In genomic region chr7:6172006-6172649, GRCm38 (mm10) we compare ENCODE assay signal across 8 mouse cellular contexts. TPM values are rescaled to one million over a fixed set of nuclear protein-coding genes. Genes with fewer than 3 reads are reported as not detected.
DNase-seq lines count a peak whose midpoint lies in the region; ATAC-seq and TF ChIP-seq lines count a peak whose summit lies in the region.

Gene Zfp444 (plus strand): TSS chr7:6172226.

- H3K9me3 ChIP-seq in CH12.LX (replicated peaks; ENCODE audit: low read length): no peaks in the 10 kb centered on the region
- H3K9me3 ChIP-seq in forebrain, embryonic 11.5 days (ENCODE audit: control insufficient read depth, low read length): no peaks in the 10 kb centered on the region
- no peaks in the 10 kb centered on the region for H3K9me3 ChIP-seq in heart, embryonic 16.5 days (replicated peaks; ENCODE audit: control insufficient read depth, low read length)
- no peaks in the 10 kb centered on the region for H3K9me3 ChIP-seq in liver, embryonic 15.5 days (replicated peaks)
- H3K9me3 ChIP-seq in neural tube, embryonic 12.5 days: no peaks in the 10 kb centered on the region

- TF ChIP-seq POLR2A in CH12.LX (IDR thresholded peaks at IDR 0.05; ENCODE audit: low read depth, low read length): peak; percentile 74

- no peaks in the 10 kb centered on the region for H3K27me3 ChIP-seq in CH12.LX (replicated peaks)
- no peaks in the 10 kb centered on the region for H3K27me3 ChIP-seq in forebrain, embryonic 11.5 days (ENCODE audit: control insufficient read depth, insufficient read depth, low read length)
- no peaks in the 10 kb centered on the region for H3K27me3 ChIP-seq in heart, embryonic 16.5 days (ENCODE audit: control insufficient read depth, insufficient read depth, low read length)
- no peaks in the 10 kb centered on the region for H3K27me3 ChIP-seq in liver, embryonic 15.5 days
- no peaks in the 10 kb centered on the region for H3K27me3 ChIP-seq in neural tube, embryonic 12.5 days (replicated peaks)

- peaks cover 4 to 16% of the 10 kb centered on the region in 2 experiments for H3K4me1 ChIP-seq in CH12.LX (ENCODE audit: control insufficient read depth in 1 of 2, insufficient read depth in 2 of 2)
- no peaks in the 10 kb centered on the region for H3K4me1 ChIP-seq in forebrain, embryonic 11.5 days (replicated peaks; ENCODE audit: control insufficient read depth, insufficient read depth, low read length)
- peaks cover 15% of the 10 kb centered on the region for H3K4me1 ChIP-seq in heart, embryonic 16.5 days (ENCODE audit: control insufficient read depth, insufficient read depth, low read length)
- peaks cover 48% of the 10 kb centered on the region for H3K4me1 ChIP-seq in liver, embryonic 15.5 days (replicated peaks)
- no peaks in the 10 kb centered on the region for H3K4me1 ChIP-seq in neural tube, embryonic 12.5 days

- no peak for TF ChIP-seq CTCF in CH12.LX (conservative IDR thresholded peaks at IDR 0.05 in 1 of 2, IDR thresholded peaks at IDR 0.05 in 1 of 2; ENCODE audit: low read depth in 2 of 2, low read length in 2 of 2)

- in situ Hi-C loops in CH12.LX (cut with MboI; ENCODE audit: low pct_ligation_motif_present, low pct_unique_long_range_greater_than_20kb, low sequenced_read_pairs): no loop called here

- peak within 1 kb of the TSS; percentile 58 to 74 (median 60) for H3K4me3 ChIP-seq in CH12.LX (replicated peaks in 1 of 3; ENCODE audit: low read depth in 2 of 3, low read length in 2 of 3, poor library complexity in 1 of 3)
- peak within 1 kb of the TSS; percentile 68 for H3K4me3 ChIP-seq in forebrain, embryonic 11.5 days (ENCODE audit: low read depth, low read length)
- H3K4me3 ChIP-seq in heart, embryonic 16.5 days (ENCODE audit: low read length): peak within 1 kb of the TSS; percentile 78
- H3K4me3 ChIP-seq in liver, embryonic 15.5 days (replicated peaks): peak within 1 kb of the TSS; percentile 71
- peak within 1 kb of the TSS; percentile 65 for H3K4me3 ChIP-seq in neural tube, embryonic 12.5 days

- dilution Hi-C loops in CH12.LX (cut with MboI; ENCODE audit: extremely low pct_ligation_motif_present, extremely low pct_unique_long_range_greater_than_20kb, low sequenced_read_pairs): no loop called here

- no peak for TF ChIP-seq RAD21 in CH12.LX (IDR thresholded peaks at IDR 0.05; ENCODE audit: low read depth, low read length)

- H3K79me2 ChIP-seq in CH12.LX (replicated peaks; ENCODE audit: control insufficient read depth, extremely low read depth, insufficient read depth, poor library complexity, severe bottlenecking): no peaks in the 10 kb centered on the region; the same call in 1 of the 2 replicates

- peak within 1 kb of the TSS; percentile 85 for H3K9ac ChIP-seq in CH12.LX (ENCODE audit: insufficient read depth, low read depth)
- peak within 1 kb of the TSS; percentile 73 for H3K9ac ChIP-seq in forebrain, embryonic 11.5 days (ENCODE audit: low read length)
- peak within 1 kb of the TSS; percentile 89 for H3K9ac ChIP-seq in heart, embryonic 16.5 days (ENCODE audit: low read length)
- H3K9ac ChIP-seq in liver, embryonic 15.5 days: peak within 1 kb of the TSS; percentile 72
- H3K9ac ChIP-seq in neural tube, embryonic 12.5 days: peak within 1 kb of the TSS; percentile 69

- H3K4me2 ChIP-seq in CH12.LX (ENCODE audit: insufficient read depth, low read depth, poor library complexity, severe bottlenecking): peak within 1 kb of the TSS; percentile 93
- H3K4me2 ChIP-seq in forebrain, embryonic 11.5 days (ENCODE audit: low read depth, low read length, severe bottlenecking): peak within 1 kb of the TSS; percentile 77
- peak within 1 kb of the TSS; percentile 99 for H3K4me2 ChIP-seq in heart, embryonic 16.5 days (ENCODE audit: low read depth, low read length)
- peak within 1 kb of the TSS; percentile 95 for H3K4me2 ChIP-seq in liver, embryonic 15.5 days
- peak within 1 kb of the TSS; percentile 74 for H3K4me2 ChIP-seq in neural tube, embryonic 12.5 days (replicated peaks)

- peaks cover 0 to 21% of the 10 kb centered on the region in 2 experiments for H3K36me3 ChIP-seq in CH12.LX (replicated peaks in 1 of 2; ENCODE audit: control insufficient read depth in 1 of 2, insufficient read depth in 1 of 2, low read length in 1 of 2)
- H3K36me3 ChIP-seq in forebrain, embryonic 11.5 days (ENCODE audit: control insufficient read depth, insufficient read depth, low read length): no peaks in the 10 kb centered on the region
- 0 out of 2 replicates have a peak, but pooled peaks cover 3% of the 10 kb centered on the region for H3K36me3 ChIP-seq in heart, embryonic 16.5 days (ENCODE audit: control insufficient read depth, insufficient read depth)
- H3K36me3 ChIP-seq in liver, embryonic 15.5 days (replicated peaks): no peaks in the 10 kb centered on the region
- peaks cover 7% of the 10 kb centered on the region for H3K36me3 ChIP-seq in neural tube, embryonic 12.5 days

- peak; percentile 96 for DNase-seq in CH12.LX (ENCODE audit: extremely low read depth)
- DNase-seq in c-Kit-positive CD71-positive TER-119-negative erythroid progenitor cells, embryonic 14.5 days (ENCODE audit: low read depth): peak; percentile 91
- peak; percentile 97 for DNase-seq in forebrain, embryonic 11.5 days (ENCODE audit: low spot score)
- DNase-seq in kidney, postnatal 36 days: peak; percentile 99
- DNase-seq in telencephalon, adult 2 months (ENCODE audit: low read depth, low spot score): peak; percentile 100

- WGBS in forebrain, embryonic 11.5 days: under 1% methylated on average over 37 of the region's 37 CpGs
- under 1% methylated on average over 37 of the region's 37 CpGs for WGBS in heart, embryonic 16.5 days
- WGBS in liver, embryonic 15.5 days (ENCODE audit: insufficient replicate concordance): under 1% methylated on average over 37 of the region's 37 CpGs
- under 1% methylated on average over 37 of the region's 37 CpGs for WGBS in neural tube, embryonic 12.5 days

- TF ChIP-seq EP300 in CH12.LX (IDR thresholded peaks at IDR 0.05; ENCODE audit: low read length): no peak

- peak within 1 kb of the TSS; percentile 24; the same call in 1 of the 2 replicates for H3K27ac ChIP-seq in CH12.LX (ENCODE audit: insufficient read depth, low read depth)
- H3K27ac ChIP-seq in forebrain, embryonic 11.5 days (ENCODE audit: low read depth, low read length): peak within 1 kb of the TSS; percentile 63
- H3K27ac ChIP-seq in heart, embryonic 16.5 days (ENCODE audit: low read length): peak within 1 kb of the TSS; percentile 85
- H3K27ac ChIP-seq in liver, embryonic 15.5 days (replicated peaks): peak within 1 kb of the TSS; percentile 81
- H3K27ac ChIP-seq in neural tube, embryonic 12.5 days: 0 out of 2 replicates have a peak within 1 kb of the TSS, but pooled peaks have one; percentile 38

- ATAC-seq in forebrain, embryonic 11.5 days (replicated peaks; ENCODE audit: low FRiP score): peak; percentile 95
- peak; percentile 98 for ATAC-seq in heart, embryonic 16.5 days (replicated peaks; ENCODE audit: extremely low read depth, insufficient read depth, low FRiP score)
- ATAC-seq in liver, embryonic 15.5 days (ENCODE audit: insufficient read depth): peak; percentile 81
- ATAC-seq in neural tube, embryonic 12.5 days (ENCODE audit: low FRiP score, low read depth): peak; percentile 97

TF ChIP-seq in CH12.LX, 34 proteins besides CTCF, POLR2A, EP300 and RAD21:
- TF ChIP-seq CHD1 (IDR thresholded peaks at IDR 0.05; ENCODE audit: low read depth, low read length) (no peak), NELFE (IDR thresholded peaks at IDR 0.05; ENCODE audit: low read depth, low read length) (peak; percentile 65), MEF2A (IDR thresholded peaks at IDR 0.05; ENCODE audit: borderline replicate concordance, low read depth, low read length) (peak; percentile 58; the same call in 1 of the 2 replicates), ZKSCAN1 (IDR thresholded peaks at IDR 0.05; ENCODE audit: borderline replicate concordance, low read depth, low read length) (0 out of 2 replicates have a peak, but pooled peaks have one; percentile 26), KAT2A (IDR thresholded peaks at IDR 0.05; ENCODE audit: insufficient replicate concordance, low read length) (0 out of 2 replicates have a peak, but pooled peaks have one; percentile 68), NRF1 (IDR thresholded peaks at IDR 0.05; ENCODE audit: low read depth, low read length) (peak; percentile 91), E2F4 (IDR thresholded peaks at IDR 0.05; ENCODE audit: insufficient replicate concordance, low read depth, low read length) (no peak), ELF1 (IDR thresholded peaks at IDR 0.05; ENCODE audit: low read depth, low read length) (peak; percentile 69), HCFC1 (IDR thresholded peaks at IDR 0.05; ENCODE audit: low read depth, low read length) (peak; percentile 87), ZMIZ1 (IDR thresholded peaks at IDR 0.05; ENCODE audit: low read depth, low read length) (peak; percentile 65; the same call in 1 of the 2 replicates), MAZ (IDR thresholded peaks at IDR 0.05; ENCODE audit: low read depth, low read length) (peak; percentile 50; the same call in 1 of the 2 replicates), TCF12 (IDR thresholded peaks at IDR 0.05; ENCODE audit: low read depth, low read length) (peak; percentile 63; the same call in 1 of the 2 replicates), RCOR1 (conservative IDR thresholded peaks at IDR 0.05; ENCODE audit: low read depth, low read length) (no peak; the same call in 1 of the 2 replicates), SIN3A (IDR thresholded peaks at IDR 0.05; ENCODE audit: low read length) (peak; percentile 76), IRF4 (IDR thresholded peaks at IDR 0.05; ENCODE audit: low read depth, low read length) (peak; percentile 47), ZC3H11A (IDR thresholded peaks at IDR 0.05; ENCODE audit: low read depth, low read length) (no peak), CHD2 (IDR thresholded peaks at IDR 0.05; ENCODE audit: low read length) (peak; percentile 92), ETS1 (conservative IDR thresholded peaks at IDR 0.05; ENCODE audit: low read depth, low read length) (peak; percentile 44; the same call in 1 of the 2 replicates), MAFK (IDR thresholded peaks at IDR 0.05; ENCODE audit: insufficient replicate concordance, low read length) (no peak), MAX (IDR thresholded peaks at IDR 0.05; ENCODE audit: low read length) (peak; percentile 17), MXI1 (IDR thresholded peaks at IDR 0.05; ENCODE audit: low read depth, low read length) (no peak; the same call in none of the 2 replicates)

RNA-seq across cellular contexts. Expression of gene Zfp444, which starts in this region (rescaled TPM):
- total RNA-seq in CH12.LX (2012; rRNA removed): 18.1 and 18.2 TPM in 2 replicates
- total RNA-seq in CH12.LX (2014; rRNA removed): 13.4 and 16.0 TPM in 2 replicates
- polyA plus RNA-seq in CH12.LX (2012; ENCODE audit: insufficient read length, low read depth): 22.0 and 23.3 TPM in 2 replicates
- polyA plus RNA-seq in forebrain, embryonic 11.5 days (2014; fragmentation: Nextera tagmentation; extraction: Ambion mirVana): 73.9 and 82.4 TPM in 2 replicates
- 34.4 and 35.4 TPM in 2 replicates for polyA plus RNA-seq in heart, embryonic 16.5 days (2015; fragmentation: Nextera tagmentation; extraction: Ambion mirVana)
- polyA plus RNA-seq in liver, embryonic 15.5 days (2015; fragmentation: Nextera tagmentation; extraction: Ambion mirVana): 18.2 and 22.2 TPM in 2 replicates
- 78.1 and 86.0 TPM in 2 replicates for polyA plus RNA-seq in neural tube, embryonic 12.5 days (2016; fragmentation: Nextera tagmentation; extraction: Ambion mirVana)

Comparison
In these comparisons a context has a peak if more than half of its experiments do, and no peak if none do; other contexts are left out.
1. Peak in every context shown above with its lines: DNase-seq, ATAC-seq, H3K4me3 ChIP-seq and H3K27ac ChIP-seq.
2. H3K27ac ChIP-seq: peak in every context shown above with its lines; median percentile 85 in heart, embryonic 16.5 days; 81 in liver, embryonic 15.5 days; 63 in forebrain, embryonic 11.5 days; 38 in neural tube, embryonic 12.5 days; 24 in CH12.LX.